Mouse (Mus musculus) neural tube, embryonic 10.5 days (tissue): Measurements from ENCODE around the gene Paqr4.

ENCODE experiments used
- DNase-seq: peaks from one replicate; pipeline ENCODE4 v3.0.0-alpha.2; 2017; ENCODE audit warnings: low spot score; ENCODE audit errors: extremely low spot score

Paqr4 gene

DNA sequence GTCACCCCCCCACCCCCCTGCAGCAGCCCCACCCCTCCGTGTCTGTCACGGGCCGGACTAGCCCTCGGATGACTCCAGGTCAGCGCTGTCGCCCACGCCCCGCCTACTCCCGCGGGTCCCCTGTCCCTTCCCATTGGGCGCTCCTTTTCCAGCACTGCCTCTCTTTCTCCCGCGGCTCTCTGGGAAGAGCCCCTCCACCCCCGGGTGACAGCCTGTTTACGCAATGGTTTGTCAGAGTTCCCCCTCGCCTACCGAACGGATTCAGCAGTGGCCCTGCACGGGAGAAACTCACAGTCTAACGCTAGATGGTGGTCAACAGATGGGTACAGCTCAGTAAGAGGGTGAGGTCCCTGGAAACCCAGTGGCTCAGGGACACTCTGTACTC lies 13.9 kb downstream of the Paqr4 start:
- peak; percentile 80 for DNase-seq

DNA sequence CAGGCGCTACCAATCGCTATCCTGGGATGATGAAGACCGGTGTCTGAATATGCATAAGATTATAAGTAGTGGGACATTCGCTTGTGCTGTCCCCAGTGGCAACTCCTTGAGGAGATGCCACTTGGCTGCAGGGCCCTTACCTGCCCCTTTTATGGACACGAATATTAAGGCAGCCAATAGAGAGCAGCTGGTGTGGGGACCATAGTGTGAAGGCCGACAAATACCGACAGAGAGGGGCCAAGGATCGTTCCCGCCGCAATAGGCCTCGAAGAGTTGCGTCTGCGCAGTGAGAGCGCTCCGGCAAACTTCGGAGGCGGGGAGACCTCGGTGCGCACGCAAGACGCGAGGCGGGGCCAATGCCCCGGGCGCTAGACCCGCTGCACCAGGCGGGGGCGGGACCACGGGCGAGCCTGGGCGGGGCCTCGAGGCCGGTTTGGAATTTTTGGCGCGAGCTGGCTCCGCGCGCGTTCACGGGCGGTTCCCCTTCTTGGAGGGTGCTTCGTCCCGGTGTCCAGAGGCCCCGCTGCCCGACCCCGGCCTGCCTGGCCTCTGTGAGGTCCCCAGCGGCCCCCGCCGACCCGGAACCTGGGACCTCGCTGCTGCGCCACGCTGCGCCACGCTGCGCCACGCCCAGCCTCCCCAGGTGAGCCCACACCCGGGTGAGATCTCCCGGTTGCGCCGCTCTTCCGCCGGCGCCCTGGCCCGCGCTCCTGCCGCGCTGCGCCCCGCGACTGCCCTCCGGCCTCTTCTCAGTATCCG lies 14.5 kb downstream of the Paqr4 start, which contains the start of gene Pkmyt1:
Gene Pkmyt1, plus strand, starts transcription at position 338 of the 759 bp plus-strand sequence.
- DNase-seq = peak; percentile 92

DNA sequence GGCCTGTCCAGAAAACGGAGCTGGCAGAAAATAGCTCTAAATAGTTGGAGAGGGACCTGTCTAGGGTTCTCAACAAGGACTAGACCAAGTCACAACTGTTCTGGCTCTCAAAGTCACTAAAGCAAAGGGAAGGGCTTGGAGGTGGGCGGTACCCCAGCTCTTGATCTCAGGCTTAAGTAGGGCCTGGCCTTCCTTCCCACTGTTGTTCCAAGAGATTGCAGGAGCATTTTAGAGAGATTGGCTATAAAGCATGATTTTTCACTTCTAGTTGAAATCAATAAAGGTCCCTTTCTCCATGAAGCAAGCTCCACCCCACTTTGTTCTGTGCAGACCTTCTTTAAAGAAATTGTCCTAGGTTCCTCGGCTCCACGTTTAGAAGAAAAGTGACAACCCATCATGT lies 15.2 kb downstream of the Paqr4 start:
- no peak for DNase-seq

DNA sequence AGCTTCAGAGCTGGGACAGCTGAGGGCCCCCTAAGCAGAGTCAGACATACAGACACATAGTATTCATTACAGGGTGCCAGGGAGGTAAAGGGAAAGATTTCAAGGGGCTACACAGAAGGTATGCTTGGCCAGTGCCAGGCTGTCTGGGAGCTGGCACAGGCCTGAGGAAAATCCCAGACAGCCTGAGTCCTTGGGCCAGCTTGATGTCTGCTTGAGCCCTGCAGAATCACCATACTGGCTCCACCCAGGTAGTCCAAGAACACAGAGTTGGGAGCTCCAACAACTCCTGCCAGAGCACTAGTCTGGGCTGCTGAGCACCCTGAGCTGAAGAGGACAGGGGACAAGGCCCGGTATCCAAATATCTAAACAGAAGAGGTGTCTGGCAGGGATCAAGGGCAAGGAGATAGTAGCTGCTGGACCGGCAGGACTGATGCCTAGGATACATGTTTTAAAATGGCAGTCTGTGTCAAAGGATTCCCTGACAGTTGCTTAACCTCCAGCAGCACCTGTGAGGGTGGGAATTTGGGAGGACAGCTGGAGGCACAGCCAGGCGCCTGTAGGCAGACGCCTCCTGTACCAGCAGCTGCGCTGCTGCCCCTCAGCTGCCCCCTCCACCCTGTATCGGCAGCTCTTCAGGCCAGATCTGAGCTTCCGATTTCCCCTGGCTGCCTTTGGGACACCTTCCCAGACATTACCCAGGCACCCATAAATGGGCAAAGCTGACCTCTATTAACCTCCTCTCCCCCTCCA lies 18.1 kb downstream of the Paqr4 start, which contains the start of gene 1520401A03Rik:
Gene 1520401A03Rik, minus strand, starts transcription at position 408 of the 750 bp plus-strand sequence.
- DNase-seq = no peak

DNA sequence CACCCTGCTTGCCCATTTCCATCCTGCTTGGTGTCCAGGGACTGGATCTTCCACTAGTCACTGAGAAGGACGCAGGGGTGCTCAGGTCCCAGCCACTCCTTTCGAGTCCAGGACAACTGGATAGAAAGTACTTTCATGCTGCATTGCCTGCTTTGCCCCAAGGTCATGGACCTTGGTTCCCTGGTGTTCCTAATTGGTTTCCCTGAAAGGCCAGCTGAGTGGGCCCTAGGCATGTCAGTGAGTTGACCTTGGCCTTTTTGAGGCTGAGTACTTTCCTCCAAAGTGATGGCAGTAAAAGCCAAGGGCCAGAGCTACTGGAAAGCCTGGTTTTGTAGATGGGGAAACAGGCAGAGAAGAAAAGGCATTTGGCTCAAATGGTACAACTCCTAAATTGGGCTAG lies 18.8 kb downstream of the Paqr4 start:
- DNase-seq = no peak

DNA sequence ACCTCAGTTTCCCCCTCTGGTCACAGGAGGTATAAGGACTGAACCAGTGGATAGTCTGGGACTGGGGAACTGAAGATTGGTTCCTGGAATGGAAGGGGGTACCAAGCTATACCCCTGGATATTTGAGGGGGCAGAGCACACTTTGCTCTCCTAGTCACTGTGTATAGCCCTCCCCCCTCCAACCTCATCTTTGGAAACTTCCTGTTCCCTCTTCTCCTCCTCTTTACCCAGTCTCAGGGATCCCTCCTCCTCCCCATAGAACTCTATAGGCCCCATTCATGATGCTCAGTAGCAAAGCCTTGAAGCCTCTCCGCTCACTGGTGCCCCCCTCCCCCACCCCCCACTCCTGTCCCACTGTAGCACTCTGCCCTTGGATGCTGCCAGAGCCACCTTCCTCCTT lies 21.2 kb downstream of the Paqr4 start:
- DNase-seq = no peak

DNA sequence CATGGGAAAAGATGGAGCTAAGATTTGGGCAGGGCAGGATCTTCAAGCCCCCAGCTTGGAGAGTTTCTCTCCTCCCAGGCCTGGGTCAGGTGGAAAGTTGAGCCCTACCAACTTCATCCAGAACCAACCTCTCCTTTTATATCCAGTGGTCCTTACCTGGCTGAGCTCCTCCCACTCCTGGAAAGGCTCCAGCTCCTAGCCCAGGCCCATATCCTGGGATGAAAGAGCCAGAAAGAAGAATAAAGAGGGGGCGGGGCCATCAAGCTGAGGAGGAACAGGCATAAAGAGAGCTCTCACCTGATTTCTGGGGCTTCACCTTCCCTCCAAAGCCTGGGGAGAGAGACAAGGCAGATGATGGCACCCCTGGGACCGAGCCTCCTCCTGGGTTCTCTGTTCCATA lies 23.7 kb downstream of the Paqr4 start:
- no peak for DNase-seq

DNA sequence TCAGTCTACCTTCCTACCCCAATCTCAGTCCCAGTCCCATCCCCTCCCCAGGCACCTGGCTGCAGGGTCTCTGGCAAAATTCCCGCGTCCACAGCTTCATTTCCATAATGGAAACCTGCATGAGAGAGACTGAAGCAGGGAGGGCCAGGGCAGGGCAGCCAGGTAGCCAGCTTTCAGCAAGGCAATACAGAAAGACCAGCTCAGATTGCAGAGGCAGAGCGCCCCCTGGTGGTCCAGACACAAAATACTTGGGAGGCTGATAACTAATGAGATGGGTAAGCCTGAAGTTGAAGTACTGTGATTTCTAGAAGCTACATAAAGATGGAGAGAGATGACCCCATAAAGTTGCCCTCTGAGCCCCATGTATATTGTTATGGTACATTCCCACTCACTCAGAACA lies 34.5 kb downstream of the Paqr4 start:
- DNase-seq = peak; percentile 85

DNA sequence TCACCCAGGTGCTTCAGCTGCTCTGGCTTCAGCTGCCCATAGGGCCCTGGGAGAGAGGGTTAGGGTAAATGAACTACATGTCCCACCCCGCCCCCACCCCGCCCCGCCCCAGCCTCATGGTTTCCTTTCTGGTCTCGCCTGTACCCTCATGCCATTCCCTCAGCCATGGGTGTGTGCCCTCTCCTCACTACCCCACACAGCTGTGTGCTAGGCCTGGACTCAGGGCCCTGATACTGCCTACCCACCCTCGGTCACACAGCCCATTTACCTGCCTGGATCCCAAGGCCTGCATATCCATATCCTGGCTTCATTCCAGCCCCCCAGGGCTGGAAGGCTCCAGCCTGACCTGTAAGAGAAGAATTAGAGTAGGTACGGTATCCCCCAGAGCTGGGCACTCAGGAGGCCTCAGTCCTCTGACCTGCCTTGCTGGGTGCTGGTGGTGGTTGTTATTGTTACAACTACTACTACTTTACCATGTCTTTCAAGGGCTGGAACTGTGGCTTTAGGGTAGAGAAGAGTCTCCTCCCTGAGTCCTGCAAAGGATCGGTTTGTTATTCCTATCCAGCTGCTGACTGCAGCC lies 35.1 kb downstream of the Paqr4 start:
- no peak for DNase-seq

DNA sequence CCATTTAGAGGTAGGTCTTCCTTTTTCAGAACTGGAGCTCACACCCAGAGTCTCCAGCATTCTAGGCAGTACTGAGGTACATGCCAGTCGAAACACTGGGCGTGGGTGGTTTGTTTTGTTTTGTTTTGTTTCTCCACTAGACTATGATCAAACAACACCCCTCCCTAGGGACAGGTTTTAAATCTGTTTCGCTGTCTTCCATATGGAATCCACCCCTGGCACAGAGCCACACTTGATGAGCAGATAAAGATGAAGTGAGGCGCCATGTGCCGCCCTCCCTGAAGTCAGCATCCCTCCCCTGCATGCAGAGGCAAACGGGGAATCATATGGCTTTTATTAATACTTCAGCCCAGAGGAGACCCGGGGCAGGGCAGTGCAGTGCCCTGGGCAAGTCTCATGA lies 35.9 kb downstream of the Paqr4 start:
- no peak for DNase-seq

DNA sequence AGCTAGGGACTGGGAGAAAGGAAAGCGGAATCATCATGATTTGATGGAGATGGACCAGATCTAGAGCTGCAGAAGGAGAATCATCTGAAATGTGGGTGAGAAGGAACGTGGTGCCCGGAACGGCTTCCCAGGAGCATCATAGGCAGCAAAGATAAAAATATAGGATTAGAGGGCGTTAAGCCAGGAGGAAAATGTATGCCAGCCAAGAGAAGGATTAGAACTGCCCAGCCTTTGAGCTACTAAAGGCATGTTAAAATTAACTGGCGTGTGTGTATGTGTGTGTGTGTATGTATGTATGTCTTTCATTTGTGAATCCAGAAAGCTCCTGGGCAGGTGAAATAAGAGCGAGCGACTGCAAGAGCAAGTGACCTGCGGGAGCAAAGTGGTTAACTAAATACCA lies 37.4 kb downstream of the Paqr4 start:
- DNase-seq = no peak

DNA sequence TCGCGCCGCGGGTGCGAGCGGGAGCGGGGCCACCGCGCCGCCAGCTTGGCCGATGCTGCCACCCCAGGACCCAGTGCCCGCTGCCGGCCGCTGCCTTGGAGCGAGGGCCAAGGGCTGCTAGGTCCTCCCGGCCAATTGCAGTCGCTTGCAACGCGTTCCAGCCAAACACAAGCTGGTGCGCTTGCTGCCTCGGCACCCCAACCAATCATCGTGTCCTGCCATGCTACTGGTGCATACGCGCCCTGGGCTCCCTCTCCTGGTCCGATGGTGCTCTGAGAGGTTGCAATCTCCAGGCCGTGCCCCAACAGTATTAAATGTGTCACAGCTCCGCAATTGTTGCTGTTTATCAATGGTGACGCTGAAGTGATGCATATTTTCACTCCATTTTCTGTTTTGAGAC lies 40.6 kb downstream of the Paqr4 start:
- DNase-seq = peak; percentile 84

DNA sequence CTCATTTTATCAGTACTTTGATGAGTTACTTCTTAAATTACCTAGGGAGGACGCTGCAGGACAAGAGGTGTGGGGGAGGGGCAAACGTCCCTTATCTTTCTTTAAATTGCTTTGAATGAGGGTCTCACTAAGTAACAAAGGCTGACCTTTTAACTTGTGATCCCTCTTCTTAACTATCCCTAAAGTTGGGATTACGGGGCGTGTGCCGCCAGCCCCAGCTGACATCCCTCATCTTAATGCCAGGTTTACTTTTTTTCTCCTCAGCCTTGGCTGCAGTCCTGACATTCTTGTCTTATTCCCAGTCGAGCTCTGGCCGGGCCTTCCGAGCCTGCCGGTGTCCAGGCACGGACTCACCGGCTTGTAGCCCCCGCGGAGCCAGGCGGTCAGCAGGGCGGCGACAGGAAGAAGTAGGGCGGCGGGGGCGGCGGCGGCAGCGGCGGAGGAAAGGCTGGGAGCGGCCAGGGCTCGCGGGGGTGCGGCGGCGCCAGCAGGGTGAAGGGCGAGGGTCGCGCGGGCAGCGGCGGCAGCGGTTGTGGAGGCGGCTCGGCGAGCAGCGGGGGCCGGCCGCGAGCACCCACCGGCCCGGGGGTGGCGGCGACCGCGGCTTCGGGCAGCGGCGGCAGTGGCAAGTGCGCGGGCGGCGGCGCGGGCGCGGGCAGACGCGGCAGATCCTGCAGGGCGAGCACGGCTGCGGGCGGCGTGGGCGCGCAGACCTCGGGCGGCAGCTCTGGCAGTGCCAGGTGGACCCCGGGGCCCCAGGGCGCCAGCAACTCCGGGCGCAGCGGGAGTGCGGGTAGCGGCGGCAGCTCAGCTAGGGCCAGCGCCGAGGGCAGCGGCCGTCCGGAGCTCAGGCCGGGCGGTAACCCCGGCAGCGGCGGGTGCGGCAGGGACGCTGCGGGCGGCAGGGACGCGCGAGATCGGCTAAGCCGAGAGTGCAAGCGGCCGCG lies 41.3 kb downstream of the Paqr4 start:
- peak; percentile 54 for DNase-seq

DNA sequence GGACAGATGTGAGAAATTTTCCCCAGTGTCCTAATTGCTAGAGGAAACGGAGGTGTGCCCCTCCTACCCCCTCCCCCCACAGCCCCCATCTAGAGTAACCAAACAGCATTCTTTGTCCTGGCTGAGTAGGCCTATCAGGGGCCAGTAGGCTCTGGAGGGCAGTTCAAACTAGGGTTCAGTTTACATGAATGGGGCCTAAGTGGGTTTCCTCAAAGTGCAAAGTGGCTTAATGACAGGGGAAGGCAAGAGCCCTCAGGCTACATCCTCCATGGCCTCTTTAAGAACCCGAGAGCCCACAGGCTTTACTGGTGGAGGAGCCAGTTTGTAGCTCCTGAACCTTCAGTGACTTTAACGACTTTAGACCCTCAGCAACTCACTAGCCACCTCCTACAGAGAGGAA lies 44.9 kb downstream of the Paqr4 start:
- no peak for DNase-seq

DNA sequence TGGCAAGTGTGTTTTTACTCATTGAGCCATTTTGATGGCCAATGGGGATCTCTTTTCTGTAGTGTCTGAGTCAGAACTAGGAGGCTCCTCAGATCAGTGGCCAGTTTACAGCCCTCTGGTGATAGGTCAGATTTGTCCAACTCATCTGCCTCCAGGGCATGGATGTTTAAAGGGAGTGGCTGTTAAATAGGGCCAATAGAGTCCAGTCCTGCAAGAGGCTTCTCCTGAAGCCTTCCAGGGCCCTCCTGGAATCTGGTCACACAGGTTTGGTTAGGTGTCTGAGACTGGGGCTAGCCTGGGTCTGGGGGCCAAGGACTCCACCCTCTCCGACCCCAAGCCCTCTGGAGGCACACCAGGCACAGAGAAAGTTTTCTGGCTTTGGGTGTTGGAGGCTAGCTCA lies 46.2 kb downstream of the Paqr4 start:
- DNase-seq = no peak
